Mouse (Mus musculus) stomach, embryonic 14.5 days (tissue): ENCODE data around the gene Bmp3. TPM values are rescaled to one million over a fixed set of nuclear protein-coding genes. Genes with fewer than 3 reads are reported as not detected.

Source experiments
- ATAC-seq: fragments of 200-750 bp; cut with Nextera tagmentation; 2 replicates; pipeline ENCODE4 v1.8.0; 2017; ENCODE audit warnings: low read depth, moderate TSS enrichment; ENCODE audit not compliant: insufficient number of reproducible peaks, insufficient read depth, low FRiP score
- H3K27ac ChIP-seq: fragments of 300-500 bp; sonication (generic); 2 replicates; pipeline ENCODE4 v1.5.1; 2014; ENCODE audit warnings: mild to moderate bottlenecking, low read length, moderate library complexity, mixed read lengths
- H3K27me3 ChIP-seq: fragments of 300-500 bp; sonication (generic); 2 replicates; pipeline ENCODE4 v1.6.1; 2014; ENCODE audit warnings: low read length, control low read depth, mixed read lengths; ENCODE audit not compliant: control insufficient read depth, insufficient read depth
- H3K36me3 ChIP-seq: fragments of 300-500 bp; sonication (generic); 2 replicates; pipeline ENCODE4 v1.6.1; 2014; ENCODE audit warnings: mild to moderate bottlenecking, control low read depth, low read length, moderate library complexity, mixed read lengths; ENCODE audit not compliant: control insufficient read depth, insufficient read depth
- H3K4me1 ChIP-seq: fragments of 300-500 bp; sonication (generic); 2 replicates; pipeline ENCODE4 v1.6.1; 2014; ENCODE audit warnings: low read length, control low read depth, mixed read lengths; ENCODE audit not compliant: control insufficient read depth, insufficient read depth
- H3K4me2 ChIP-seq: fragments of 300-500 bp; sonication (generic); replicated peaks from 2 replicates; pipeline ENCODE4 v1.6.1; 2014; ENCODE audit warnings: low read depth, low read length, control low read depth
- H3K4me3 ChIP-seq: fragments of 300-500 bp; sonication (generic); 2 replicates; pipeline ENCODE4 v1.5.1; 2014; ENCODE audit warnings: low read depth, low read length, control low read depth
- H3K9ac ChIP-seq: fragments of 300-500 bp; sonication (generic); replicated peaks from 2 replicates; pipeline ENCODE4 v1.6.1; 2014; ENCODE audit warnings: low read depth, mild to moderate bottlenecking, control low read depth, low read length, moderate library complexity, mixed read lengths
- H3K9me3 ChIP-seq: fragments of 300-500 bp; sonication (generic); 2 replicates; pipeline ENCODE4 v1.6.1; 2016; ENCODE audit warnings: low read depth, low read length, control low read depth; ENCODE audit not compliant: control insufficient read depth
- WGBS: fragments of 180-500 bp; shearing (Covaris S2); extraction: QIAGEN DNeasy Blood & Tissue Kit; methylation state at CpG from one replicate; pipeline ENCODE4 v1.1.7; 2014; 5-methylcytosine and 5-hydroxymethylcytosine counted together
- polyA plus RNA-seq: library from polyadenylated mRNA; unstranded; fragments of >200 nt; fragmentation: Nextera tagmentation; extraction: Ambion mirVana; gene quantifications from 2 replicates; pipeline ENCODE4 v1.2.1, GENCODE M21; 2014

The Bmp3 gene
- polyA plus RNA-seq, 1 experiment from 2014 or later: 4.1 TPM

- Histone ChIP-seq H3K36me3 (no peaks in the 10 kb centered on the region), H3K4me1 (no peaks in the 10 kb centered on the region), H3K27me3 (no peaks in the 10 kb centered on the region), H3K4me3 (no peak overlapping the region), H3K27ac (no peak overlapping the region), H3K9ac (no peak overlapping the region), H3K4me2 (no peak overlapping the region), H3K9me3 (no peaks in the 10 kb centered on the region)
- WGBS: 64% methylated on average over 7 of the region's 7 CpGs
- ATAC-seq: no peak
Measured at GRCm38 (mm10) chr5:98842600-98843310, 11.5 kb upstream of the Bmp3 start.

GRCm38 (mm10) chr5:98844664-98845063 lies 9.6 kb upstream of the Bmp3 start:
- no peak overlapping the region for H3K9ac ChIP-seq
- no peaks in the 10 kb centered on the region for H3K36me3 ChIP-seq
- no peak for ATAC-seq
- H3K27ac ChIP-seq: no peak overlapping the region
- H3K4me3 ChIP-seq: no peak overlapping the region
- no peak overlapping the region for H3K4me2 ChIP-seq
- H3K4me1 ChIP-seq: no peaks in the 10 kb centered on the region
- no peaks in the 10 kb centered on the region for H3K27me3 ChIP-seq
- H3K9me3 ChIP-seq: no peaks in the 10 kb centered on the region
- WGBS: 45% methylated on average over 1 of the region's 1 CpGs

- Histone ChIP-seq H3K9me3 (no peaks in the 10 kb centered on the region), H3K4me2 (peak overlapping the region; percentile 99), H3K4me1 (no peaks in the 10 kb centered on the region), H3K36me3 (no peaks in the 10 kb centered on the region), H3K9ac (0 out of 2 replicates have a peak overlapping the region, but pooled peaks have one; percentile 11), H3K27me3 (peaks cover 13% of the 10 kb centered on the region), H3K4me3 (peak overlapping the region; percentile 54), H3K27ac (no peak overlapping the region)
- peak; percentile 73 for ATAC-seq
- WGBS: under 1% methylated on average over 73 of the region's 75 CpGs
Measured at GRCm38 (mm10) chr5:98854627-98855564, 681 bp downstream of the Bmp3 start.

GRCm38 (mm10) chr5:98855741-98856140 lies 1.5 kb downstream of the Bmp3 start:
- Histone ChIP-seq H3K27ac (no peak overlapping the region), H3K4me1 (no peaks in the 10 kb centered on the region), H3K9me3 (no peaks in the 10 kb centered on the region), H3K36me3 (no peaks in the 10 kb centered on the region), H3K9ac (no peak overlapping the region), H3K4me2 (peak overlapping the region; percentile 99), H3K27me3 (peaks cover 13% of the 10 kb centered on the region), H3K4me3 (peak overlapping the region; percentile 54)
- 3% methylated on average over 12 of the region's 12 CpGs for WGBS
- ATAC-seq: no peak

GRCm38 (mm10) chr5:98856356-98856755 lies 2.1 kb downstream of the Bmp3 start:
- H3K9ac ChIP-seq: no peak overlapping the region
- ATAC-seq: no peak
- 27% methylated on average over 7 of the region's 7 CpGs for WGBS
- no peaks in the 10 kb centered on the region for H3K36me3 ChIP-seq
- peaks cover 13% of the 10 kb centered on the region for H3K27me3 ChIP-seq
- no peaks in the 10 kb centered on the region for H3K9me3 ChIP-seq
- no peaks in the 10 kb centered on the region for H3K4me1 ChIP-seq
- no peak overlapping the region for H3K27ac ChIP-seq
- peak overlapping the region; percentile 99 for H3K4me2 ChIP-seq
- H3K4me3 ChIP-seq: 0 out of 2 replicates have a peak overlapping the region, but pooled peaks have one; percentile 11

- H3K36me3 ChIP-seq: no peaks in the 10 kb centered on the region
Measured at GRCm38 (mm10) chr5:98863891-98864290, 9.7 kb downstream of the Bmp3 start.

GRCm38 (mm10) chr5:98865146-98865545 lies 10.9 kb downstream of the Bmp3 start:
- H3K4me2 ChIP-seq: no peak overlapping the region
- H3K27me3 ChIP-seq: no peaks in the 10 kb centered on the region
- no peaks in the 10 kb centered on the region for H3K9me3 ChIP-seq
- H3K9ac ChIP-seq: no peak overlapping the region
- H3K4me1 ChIP-seq: no peaks in the 10 kb centered on the region
- no peak for ATAC-seq
- 87% methylated on average over 5 of the region's 5 CpGs for WGBS
- no peak overlapping the region for H3K4me3 ChIP-seq
- H3K36me3 ChIP-seq: no peaks in the 10 kb centered on the region
- no peak overlapping the region for H3K27ac ChIP-seq

More at GRCm38 (mm10) chr5:98863891-98864290, 9.7 kb downstream of the Bmp3 start:
- no peaks in the 10 kb centered on the region for H3K4me1 ChIP-seq
- H3K9me3 ChIP-seq: no peaks in the 10 kb centered on the region
- H3K4me3 ChIP-seq: no peak overlapping the region
- no peak for ATAC-seq
- no peak overlapping the region; the same call in 1 of the 2 replicates for H3K4me2 ChIP-seq
- under 1% methylated on average over 6 of the region's 6 CpGs for WGBS
- no peaks in the 10 kb centered on the region for H3K27me3 ChIP-seq
- no peak overlapping the region for H3K27ac ChIP-seq
- no peak overlapping the region for H3K9ac ChIP-seq

- Histone ChIP-seq H3K4me1 (no peaks in the 10 kb centered on the region), H3K36me3 (no peaks in the 10 kb centered on the region), H3K4me2 (no peak overlapping the region), H3K9me3 (no peaks in the 10 kb centered on the region), H3K27me3 (no peaks in the 10 kb centered on the region), H3K27ac (no peak overlapping the region), H3K4me3 (no peak overlapping the region), H3K9ac (no peak overlapping the region)
- no peak for ATAC-seq
- 53% methylated on average over 5 of the region's 5 CpGs for WGBS
Measured at GRCm38 (mm10) chr5:98876056-98876455, 21.8 kb downstream of the Bmp3 start.
